Mouse (Mus musculus) v-Abl transformed pro-B cells (cell line): Measurements from ENCODE around the gene Gm10100.
"Not testable (repeated sequence)": the region's sequence is repeated elsewhere in the genome, so short reads cannot be mapped to it uniquely, and the experiment has no call there.

Experiments
- in situ Hi-C, 2 experiments: fragments of 400-800 bp; cut with MboI; formaldehyde crosslinking; loops; one replicate each; pipeline ENCODE4 v1.15.1; 2025; ENCODE audit not compliant: unreplicated experiment in 2 of 2

Gm10100 gene

DNA sequence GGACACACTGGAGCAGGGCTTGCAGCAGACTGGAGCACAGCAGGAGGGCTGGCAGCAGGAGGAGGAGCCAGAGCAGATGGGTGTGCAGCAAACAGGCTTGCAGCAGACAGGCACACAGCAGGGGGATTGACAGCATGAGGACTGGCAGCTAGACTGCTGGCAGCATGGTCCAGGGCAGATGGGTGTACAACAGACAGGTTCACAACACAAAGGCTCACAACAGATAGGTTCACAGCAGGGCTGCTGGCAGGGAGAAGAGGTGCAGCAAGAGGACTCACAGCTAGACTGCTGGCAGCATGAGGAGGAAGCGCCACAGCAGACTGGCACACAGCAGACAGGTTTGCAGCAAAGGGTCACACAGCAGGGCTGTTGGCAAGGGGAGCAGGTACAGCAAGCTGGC lies 24.4 kb downstream of the Gm10100 start:
- in situ Hi-C loops = loop anchor here in 1 of 2 experiments (10.0 kb wide), 1 partner anchor 236 kb away; the partner anchor contains the start of gene Fam207a

DNA sequence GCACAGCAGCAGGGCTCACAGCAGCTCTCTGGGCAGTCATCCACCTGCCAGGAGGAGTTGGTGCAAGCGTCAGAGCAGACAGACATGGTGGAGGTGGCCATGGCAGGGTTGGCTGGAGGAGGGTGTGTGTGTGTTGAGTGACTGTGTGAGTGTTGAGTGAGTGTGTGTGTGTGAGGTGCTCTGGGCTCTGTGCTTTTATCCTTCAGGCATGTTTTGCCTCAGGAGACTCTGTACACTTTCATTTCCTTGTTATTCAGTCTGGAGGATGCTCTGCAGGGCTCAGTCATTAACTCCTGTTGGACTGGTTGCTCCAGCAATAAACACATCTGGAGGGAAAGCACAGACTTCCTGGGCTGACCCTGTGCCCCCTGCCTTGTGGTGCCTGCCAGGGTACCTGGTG lies 25.0 kb downstream of the Gm10100 start, which contains the start of gene Gm9736:
Gm9736 (minus strand) TSS at position 101 of the 400 bp plus-strand sequence.
- in situ Hi-C loops = loop anchor here in 1 of 2 experiments (10.0 kb wide), 1 partner anchor 236 kb away; the partner anchor contains the start of gene Fam207a

DNA sequence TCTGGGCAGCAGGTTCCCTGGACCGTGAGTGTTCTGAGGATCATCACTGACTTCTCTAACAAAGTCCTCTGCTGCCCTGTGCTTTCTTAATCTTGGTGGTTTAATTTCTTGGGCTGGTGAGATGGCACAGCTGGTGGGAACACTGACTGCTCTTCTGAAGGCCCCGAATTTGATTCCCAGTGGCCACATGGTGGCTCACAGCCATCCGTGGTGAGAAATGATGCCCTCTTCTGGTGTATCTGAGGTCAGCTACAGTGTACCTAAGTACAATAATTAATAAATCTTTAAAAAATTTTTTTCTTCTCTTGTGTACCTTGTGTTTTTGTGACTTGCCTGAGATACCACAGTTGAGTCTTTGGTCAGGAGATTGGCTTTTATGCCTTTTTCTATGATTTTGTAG lies 26.0 kb downstream of the Gm10100 start:
- in situ Hi-C loops = loop anchor here in 1 of 2 experiments (10.0 kb wide), 1 partner anchor 238 kb away; the partner anchor contains the start of gene Fam207a

DNA sequence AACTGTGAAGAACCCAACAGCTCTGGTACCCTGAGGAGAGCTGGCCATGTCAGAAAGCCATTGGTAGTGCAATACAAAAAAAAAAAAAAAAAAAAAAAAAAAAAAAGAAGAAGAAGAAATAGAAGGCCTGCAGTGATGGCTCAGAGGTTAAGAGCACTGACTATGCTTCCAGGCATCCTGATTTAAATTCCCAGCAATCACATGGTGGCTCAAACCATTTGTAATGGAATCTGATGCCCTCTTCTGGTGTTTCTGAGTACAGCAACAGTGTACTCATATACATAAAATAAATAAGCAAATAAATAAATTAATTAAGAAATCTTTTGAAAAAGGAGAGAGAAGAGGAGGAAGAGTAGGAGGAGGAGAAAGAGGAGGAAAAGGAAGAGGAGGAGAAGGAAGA lies 27.2 kb downstream of the Gm10100 start:
- in situ Hi-C loops = loop anchor here in 1 of 2 experiments (10.0 kb wide), 1 partner anchor 239 kb away; the partner anchor contains the start of gene Fam207a

DNA sequence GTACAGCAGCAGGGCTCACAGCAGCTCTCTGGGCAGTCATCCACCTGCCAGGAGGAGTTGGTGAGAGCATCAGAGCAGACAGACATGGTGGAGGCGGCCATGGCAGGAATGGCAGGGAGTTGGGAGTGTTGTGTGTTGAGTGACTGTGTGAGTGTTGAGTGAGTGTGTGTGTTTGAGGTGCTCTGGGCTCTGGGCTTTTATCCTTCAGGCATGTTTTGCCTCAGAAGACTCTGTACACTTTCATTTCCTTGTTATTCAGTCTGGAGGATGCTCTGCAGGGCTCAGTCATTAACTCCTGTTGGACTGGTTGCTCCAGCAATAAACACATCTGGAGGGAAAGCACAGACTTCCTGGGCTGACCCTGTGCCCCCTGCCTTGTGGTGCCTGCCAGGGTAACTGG lies 33.3 kb downstream of the Gm10100 start, which contains the start of gene Gm3233:
Gm3233 (minus strand) TSS at position 101 of the 400 bp plus-strand sequence.
- in situ Hi-C loops = loop anchor here in 1 of 2 experiments (10.0 kb wide), 1 partner anchor 245 kb away; the partner anchor contains the start of gene Fam207a

DNA sequence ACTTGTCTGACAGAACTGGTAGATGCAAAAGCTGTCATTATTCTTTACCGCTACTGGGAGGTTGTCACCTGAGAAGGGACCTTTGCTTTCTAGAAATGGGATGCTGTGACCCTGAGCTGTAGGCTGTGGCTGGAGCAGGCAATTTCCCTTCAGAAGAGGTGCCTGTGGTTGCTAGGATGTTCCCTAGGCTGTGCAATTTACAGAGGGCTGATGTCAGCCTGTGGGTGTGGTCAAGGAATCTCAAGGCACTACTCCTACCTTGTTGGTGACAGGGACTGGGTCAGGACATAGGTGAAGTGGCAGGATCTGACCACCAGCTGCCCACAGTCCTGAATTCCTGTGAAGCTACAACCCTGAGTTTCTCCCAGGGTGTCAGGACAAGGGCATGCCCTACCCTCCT lies 43.4 kb downstream of the Gm10100 start:
- in situ Hi-C loops = no loop called here

DNA sequence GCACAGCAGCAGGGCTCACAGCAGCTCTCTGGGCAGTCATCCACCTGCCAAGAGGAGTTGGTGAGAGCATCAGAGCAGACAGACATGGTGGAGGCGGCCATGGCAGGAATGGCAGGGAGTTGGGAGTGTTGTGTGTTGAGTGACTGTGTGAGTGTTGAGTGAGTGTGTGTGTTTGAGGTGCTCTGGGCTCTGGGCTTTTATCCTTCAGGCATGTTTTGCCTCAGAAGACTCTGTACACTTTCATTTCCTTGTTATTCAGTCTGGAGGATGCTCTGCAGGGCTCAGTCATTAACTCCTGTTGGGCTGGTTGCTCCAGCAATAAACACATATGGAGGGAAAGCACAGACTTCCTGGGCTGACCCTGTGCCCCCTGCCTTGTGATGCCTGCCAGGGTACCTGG lies 44.9 kb downstream of the Gm10100 start, which contains the start of gene Gm3238:
Gm3238 (minus strand) TSS at position 101 of the 400 bp plus-strand sequence.
- in situ Hi-C loops = not testable (repeated sequence)

DNA sequence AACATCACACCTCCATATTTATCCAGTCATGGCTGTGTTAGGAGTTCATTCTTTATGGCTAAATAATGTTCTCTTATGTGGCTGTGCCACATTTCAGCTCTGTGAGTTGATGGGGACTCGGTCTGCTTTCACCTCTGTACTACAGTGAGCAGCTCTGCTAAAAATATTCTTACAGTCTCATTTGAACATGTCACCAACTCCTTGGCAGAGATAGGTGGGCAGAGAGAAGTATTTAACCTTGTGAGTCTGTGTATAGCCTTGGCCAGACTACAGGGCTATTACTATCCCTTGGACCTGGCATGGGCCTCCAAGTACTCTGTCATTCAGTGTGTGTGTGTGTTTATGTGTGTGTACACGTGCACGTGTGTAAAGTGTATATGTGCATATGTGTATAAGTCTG lies 45.9 kb downstream of the Gm10100 start:
- in situ Hi-C loops = not testable (repeated sequence)
